Mouse (Mus musculus) cerebellum, adult 2 months (tissue): ENCODE measurements at regions not wholly inside any gene's neighbourhood (a gene's known extent, or its start where the extent isn't known, plus 50 kb on each side); places are given as distances from the start of the nearest gene placed in this dataset.

Experiments used
- DNase-seq, 2 experiments: peaks; one replicate each; pipeline ENCODE4 v3.0.0; 2021
- H3K27ac ChIP-seq: fragments of 200-500 bp; 2 replicates; pipeline ENCODE4 v1.5.1; 2012; ENCODE audit warnings: low read length, control low read depth, inconsistent platforms; ENCODE audit not compliant: insufficient read depth
- H3K27me3 ChIP-seq: fragments of 200-500 bp; 2 replicates; pipeline ENCODE4 v1.6.1; 2012; ENCODE audit warnings: inconsistent platforms, mild to moderate bottlenecking, low read length, moderate library complexity; ENCODE audit not compliant: control insufficient read depth, insufficient read depth
- H3K4me1 ChIP-seq: fragments of 200-500 bp; 2 replicates; pipeline ENCODE4 v1.6.1; 2011; ENCODE audit warnings: low read length; ENCODE audit not compliant: control insufficient read depth, insufficient read depth
- H3K4me3 ChIP-seq: fragments of 200-500 bp; replicated peaks from 2 replicates; pipeline ENCODE3; 2011; ENCODE audit warnings: mild to moderate bottlenecking, low read depth, low read length, control low read depth; ENCODE audit not compliant: insufficient read depth
- CTCF ChIP-seq: fragments of 200-500 bp; IDR thresholded peaks from 2 replicates; pipeline ENCODE4 v1.5.1; 2011; ENCODE audit warnings: low read depth, mild to moderate bottlenecking, control low read depth, low read length, moderate library complexity, borderline replicate concordance; ENCODE audit not compliant: insufficient read depth
- POLR2A ChIP-seq: fragments of 200-500 bp; IDR thresholded peaks from 2 replicates; pipeline ENCODE4 v1.6.1; 2011; ENCODE audit warnings: low read length, control low read depth, borderline replicate concordance; ENCODE audit not compliant: insufficient read depth
- WGBS: fragments of 180-500 bp; shearing (Covaris S2); methylation state at CpG from one replicate; pipeline ENCODE4 v1.1.7; 2018; 5-methylcytosine and 5-hydroxymethylcytosine counted together

DNA sequence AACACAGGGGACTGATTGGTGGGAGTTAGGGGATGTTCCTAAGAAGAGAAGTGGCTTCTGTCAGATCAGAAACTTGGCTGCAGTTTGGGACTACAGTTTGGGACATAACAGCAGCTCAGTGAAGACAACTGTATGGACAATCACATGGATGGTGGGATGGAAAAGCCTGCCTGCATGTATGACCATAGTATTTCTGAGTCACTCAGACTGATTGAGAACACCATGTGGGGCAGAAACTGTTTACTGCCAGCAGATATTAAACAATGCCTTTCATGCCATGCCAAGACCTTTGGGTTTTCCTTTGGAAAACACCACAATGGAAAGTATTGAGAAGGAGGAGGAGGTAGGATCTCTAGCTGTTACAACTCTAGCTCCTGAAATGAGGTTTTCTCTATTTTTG is 635.0 kb downstream of the Inhba start:
- H3K27me3 ChIP-seq: no peaks in the 10 kb centered on the region
- H3K27ac ChIP-seq: no peak overlapping the region
- TF ChIP-seq POLR2A (no peak), CTCF (no peak)
- no peak overlapping the region for H3K4me3 ChIP-seq
- no peak for DNase-seq
- 0 out of 2 replicates have a peak, but pooled peaks cover 2% of the 10 kb centered on the region for H3K4me1 ChIP-seq

GRCm38 (mm10) chr13:16656110-16656509 is 644.5 kb downstream of the Inhba start:
- DNase-seq: no peak
- Histone ChIP-seq H3K27me3 (no peaks in the 10 kb centered on the region), H3K27ac (no peak overlapping the region), H3K4me3 (no peak overlapping the region), H3K4me1 (no peaks in the 10 kb centered on the region)
- 48% methylated on average over 4 of the region's 4 CpGs for WGBS
- TF ChIP-seq POLR2A (no peak), CTCF (no peak)

GRCm38 (mm10) chr13:16659894-16660293 is 648.2 kb downstream of the Inhba start:
- TF ChIP-seq POLR2A: no peak
- no peak for TF ChIP-seq CTCF
- Histone ChIP-seq H3K27me3 (no peaks in the 10 kb centered on the region), H3K27ac (no peak overlapping the region), H3K4me1 (no peaks in the 10 kb centered on the region), H3K4me3 (no peak overlapping the region)
- no peak for DNase-seq
- 12% methylated on average over 6 of the region's 6 CpGs for WGBS

GRCm38 (mm10) chr13:16668652-16669051 is 657.0 kb downstream of the Inhba start:
- WGBS: 93% methylated on average over 1 of the region's 1 CpGs
- Histone ChIP-seq H3K4me1 (no peaks in the 10 kb centered on the region), H3K27me3 (no peaks in the 10 kb centered on the region), H3K27ac (no peak overlapping the region), H3K4me3 (no peak overlapping the region)
- no peak for DNase-seq
- TF ChIP-seq POLR2A (no peak), CTCF (no peak)

- TF ChIP-seq CTCF (no peak), POLR2A (no peak)
- 89% methylated on average over 1 of the region's 1 CpGs for WGBS
- Histone ChIP-seq H3K4me3 (no peak overlapping the region), H3K4me1 (no peaks in the 10 kb centered on the region), H3K27me3 (no peaks in the 10 kb centered on the region), H3K27ac (no peak overlapping the region)
- no peak for DNase-seq
Measured at GRCm38 (mm10) chr13:16669281-16669680, 657.6 kb downstream of the Inhba start.

- no peaks in the 10 kb centered on the region for H3K4me1 ChIP-seq
- WGBS: 85% methylated on average over 5 of the region's 5 CpGs
- no peak for DNase-seq
- H3K27ac ChIP-seq: no peak overlapping the region
- TF ChIP-seq POLR2A: no peak
- H3K4me3 ChIP-seq: no peak overlapping the region
- no peaks in the 10 kb centered on the region for H3K27me3 ChIP-seq
Measured at GRCm38 (mm10) chr13:16670047-16670733, 658.5 kb downstream of the Inhba start.

DNA sequence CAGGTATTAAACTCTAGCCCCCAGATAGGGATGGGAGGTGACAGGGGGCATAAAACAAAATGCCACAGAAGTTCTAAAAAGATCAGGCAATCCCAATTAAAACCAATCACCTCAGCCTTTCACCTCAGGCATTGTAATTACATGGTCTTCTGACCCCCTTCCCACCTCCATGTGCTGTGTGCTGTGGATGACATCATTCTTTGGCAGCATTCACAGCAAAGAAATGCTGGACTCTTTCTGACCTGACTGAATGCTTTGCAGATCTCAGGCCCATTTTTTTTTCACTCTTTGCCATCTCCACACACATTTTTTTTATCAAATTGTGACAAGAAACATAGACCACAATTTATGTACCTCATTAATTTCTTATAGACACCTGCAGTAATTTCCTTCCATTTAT is 659.1 kb downstream of the Inhba start:
- no peak for DNase-seq

GRCm38 (mm10) chr13:16676873-16677272 is 665.2 kb downstream of the Inhba start:
- TF ChIP-seq CTCF (no peak), POLR2A (no peak)
- no peaks in the 10 kb centered on the region for H3K27me3 ChIP-seq
- 80% methylated on average over 1 of the region's 1 CpGs for WGBS
- no peak for DNase-seq
- no peak overlapping the region for H3K27ac ChIP-seq
- no peaks in the 10 kb centered on the region for H3K4me1 ChIP-seq
- H3K4me3 ChIP-seq: no peak overlapping the region

More for the DNA sequence above, 659.1 kb downstream of the Inhba start:
- no peak overlapping the region for H3K4me3 ChIP-seq
- no peak for TF ChIP-seq POLR2A
- no peak for TF ChIP-seq CTCF
- no peak overlapping the region for H3K27ac ChIP-seq
- H3K4me1 ChIP-seq: no peaks in the 10 kb centered on the region
- no peaks in the 10 kb centered on the region for H3K27me3 ChIP-seq
